Mouse (Mus musculus) hindbrain, embryonic 16.5 days (tissue): ENCODE measurements at regions not wholly inside any gene's neighbourhood (a gene's known extent, or its start where the extent isn't known, plus 50 kb on each side); places are given as distances from the start of the nearest gene placed in this dataset.

Experiments used
- ATAC-seq: fragments of 200-750 bp; cut with Nextera tagmentation; 2 replicates; pipeline ENCODE4 v1.8.0; 2017; ENCODE audit warnings: moderate TSS enrichment, moderate library complexity
- H3K27ac ChIP-seq: fragments of 300-500 bp; sonication (generic); 2 replicates; pipeline ENCODE4 v1.5.1; 2014; ENCODE audit warnings: low read depth, mild to moderate bottlenecking, control low read depth, low read length, moderate library complexity
- H3K27me3 ChIP-seq: fragments of 300-500 bp; sonication (generic); replicated peaks from 2 replicates; pipeline ENCODE4 v1.6.1; 2014; ENCODE audit warnings: low read length; ENCODE audit not compliant: control insufficient read depth, insufficient read depth
- H3K36me3 ChIP-seq: fragments of 300-500 bp; sonication (generic); 2 replicates; pipeline ENCODE4 v1.6.1; 2014; ENCODE audit warnings: mild to moderate bottlenecking, low read length, moderate library complexity, mixed read lengths; ENCODE audit not compliant: control insufficient read depth, insufficient read depth
- H3K4me1 ChIP-seq: fragments of 300-500 bp; sonication (generic); 2 replicates; pipeline ENCODE4 v1.6.1; 2014; ENCODE audit warnings: low read depth, low read length; ENCODE audit not compliant: control insufficient read depth, insufficient read depth
- H3K4me2 ChIP-seq: fragments of 300-500 bp; sonication (generic); 2 replicates; pipeline ENCODE4 v1.6.1; 2014; ENCODE audit warnings: mild to moderate bottlenecking, low read length, control low read depth, moderate library complexity
- H3K4me3 ChIP-seq: fragments of 300-500 bp; sonication (generic); 2 replicates; pipeline ENCODE4 v1.5.1; 2014; ENCODE audit warnings: mild to moderate bottlenecking, low read length, control low read depth, moderate library complexity
- H3K9ac ChIP-seq: fragments of 300-500 bp; sonication (generic); 2 replicates; pipeline ENCODE4 v1.6.1; 2014; ENCODE audit warnings: low read depth, mild to moderate bottlenecking, control low read depth, low read length, moderate library complexity
- H3K9me3 ChIP-seq: fragments of 300-500 bp; sonication (generic); 2 replicates; pipeline ENCODE4 v1.6.1; 2014; ENCODE audit warnings: mild to moderate bottlenecking, low read length, moderate library complexity; ENCODE audit not compliant: control insufficient read depth
- WGBS: fragments of 180-500 bp; shearing (Covaris S2); extraction: QIAGEN DNeasy Blood & Tissue Kit; methylation state at CpG from one replicate; pipeline ENCODE4 v1.1.7; 2014; 5-methylcytosine and 5-hydroxymethylcytosine counted together

- H3K27ac ChIP-seq: no peak overlapping the region
- no peaks in the 10 kb centered on the region for H3K36me3 ChIP-seq
- 90% methylated on average over 5 of the region's 5 CpGs for WGBS
- no peaks in the 10 kb centered on the region for H3K4me1 ChIP-seq
- H3K9ac ChIP-seq: no peak overlapping the region
- no peaks in the 10 kb centered on the region for H3K9me3 ChIP-seq
- H3K4me3 ChIP-seq: no peak overlapping the region
- ATAC-seq: no peak
- no peaks in the 10 kb centered on the region for H3K27me3 ChIP-seq
- no peak overlapping the region for H3K4me2 ChIP-seq
Measured at GRCm38 (mm10) chr6:117650541-117650940, 190.4 kb upstream of the Zfp637 start.

DNA sequence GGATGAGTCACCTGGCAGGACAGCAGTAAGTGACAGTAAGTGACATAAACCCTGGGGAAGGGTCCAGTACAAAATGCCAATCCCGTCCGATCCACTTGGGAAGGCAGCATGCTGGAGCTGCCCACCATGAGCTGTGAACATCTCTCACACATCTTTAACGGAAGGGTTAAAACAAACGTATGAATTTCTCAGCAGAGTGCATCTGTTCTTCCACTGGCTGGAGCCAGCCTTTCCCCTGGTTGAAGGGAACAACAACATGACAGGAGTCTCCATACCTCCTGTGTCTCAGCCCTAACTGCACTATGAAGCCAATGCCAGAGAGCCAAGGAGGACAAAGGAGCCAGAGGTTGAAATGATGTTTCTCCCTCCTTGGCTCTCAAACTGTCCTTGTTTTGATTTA lies 189.4 kb upstream of the Zfp637 start:
- no peak overlapping the region for H3K4me3 ChIP-seq
- no peak overlapping the region for H3K4me2 ChIP-seq
- no peak overlapping the region for H3K9ac ChIP-seq
- H3K27me3 ChIP-seq: no peaks in the 10 kb centered on the region
- no peak for ATAC-seq
- WGBS: 86% methylated on average over 4 of the region's 4 CpGs
- no peak overlapping the region for H3K27ac ChIP-seq
- H3K4me1 ChIP-seq: no peaks in the 10 kb centered on the region
- no peaks in the 10 kb centered on the region for H3K9me3 ChIP-seq
- H3K36me3 ChIP-seq: no peaks in the 10 kb centered on the region

- no peak overlapping the region for H3K9ac ChIP-seq
- ATAC-seq: no peak
- H3K27me3 ChIP-seq: no peaks in the 10 kb centered on the region
- H3K36me3 ChIP-seq: no peaks in the 10 kb centered on the region
- H3K4me1 ChIP-seq: no peaks in the 10 kb centered on the region
- no peaks in the 10 kb centered on the region for H3K9me3 ChIP-seq
- 53% methylated on average over 3 of the region's 3 CpGs for WGBS
- H3K4me2 ChIP-seq: no peak overlapping the region
- no peak overlapping the region for H3K27ac ChIP-seq
- no peak overlapping the region for H3K4me3 ChIP-seq
Measured at GRCm38 (mm10) chr6:117652012-117652411, 189.0 kb upstream of the Zfp637 start.

- Histone ChIP-seq H3K9me3 (no peaks in the 10 kb centered on the region), H3K9ac (no peak overlapping the region), H3K4me3 (no peak overlapping the region), H3K27ac (no peak overlapping the region), H3K4me1 (no peaks in the 10 kb centered on the region), H3K4me2 (no peak overlapping the region), H3K36me3 (no peaks in the 10 kb centered on the region), H3K27me3 (no peaks in the 10 kb centered on the region)
- ATAC-seq: no peak
- WGBS: 70% methylated on average over 9 of the region's 9 CpGs
Measured at GRCm38 (mm10) chr6:117652917-117653316, 188.1 kb upstream of the Zfp637 start.

DNA sequence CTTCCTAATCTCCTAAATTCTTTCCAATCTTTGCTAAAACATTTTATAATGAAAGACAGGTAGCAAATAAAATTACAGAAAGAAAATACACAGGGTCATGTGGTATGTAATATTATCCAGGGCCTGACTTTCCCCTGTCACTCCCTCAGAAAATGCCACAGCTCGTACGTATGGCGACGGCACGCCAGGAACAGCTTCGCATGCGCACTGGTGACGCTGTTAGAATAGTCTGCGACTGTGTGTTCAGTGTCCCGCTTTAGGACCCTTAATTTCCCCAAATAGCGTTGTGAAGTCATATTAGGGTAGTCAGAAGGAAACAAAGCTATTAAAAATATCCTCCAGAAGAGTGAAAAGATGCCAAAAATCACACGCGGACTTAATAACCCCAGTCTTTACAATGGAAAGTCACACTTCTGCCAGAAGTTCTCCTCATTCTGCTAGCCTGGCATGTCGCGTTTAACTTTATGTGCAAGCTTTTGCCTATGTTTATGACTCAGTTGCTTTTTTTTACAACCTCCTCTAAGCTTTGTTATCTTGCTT lies 187.0 kb upstream of the Zfp637 start:
- Histone ChIP-seq H3K36me3 (no peaks in the 10 kb centered on the region), H3K27me3 (no peaks in the 10 kb centered on the region), H3K27ac (no peak overlapping the region), H3K9ac (no peak overlapping the region), H3K4me1 (no peaks in the 10 kb centered on the region), H3K4me3 (no peak overlapping the region), H3K9me3 (no peaks in the 10 kb centered on the region), H3K4me2 (no peak overlapping the region)
- ATAC-seq: no peak
- WGBS: 85% methylated on average over 15 of the region's 15 CpGs

- Histone ChIP-seq H3K4me1 (no peaks in the 10 kb centered on the region), H3K4me2 (no peak overlapping the region), H3K36me3 (no peaks in the 10 kb centered on the region), H3K27me3 (no peaks in the 10 kb centered on the region), H3K4me3 (no peak overlapping the region), H3K27ac (no peak overlapping the region), H3K9ac (no peak overlapping the region), H3K9me3 (no peaks in the 10 kb centered on the region)
- WGBS: 83% methylated on average over 4 of the region's 4 CpGs
- no peak for ATAC-seq
Measured at GRCm38 (mm10) chr6:117655986-117656385, 185.0 kb upstream of the Zfp637 start.

DNA sequence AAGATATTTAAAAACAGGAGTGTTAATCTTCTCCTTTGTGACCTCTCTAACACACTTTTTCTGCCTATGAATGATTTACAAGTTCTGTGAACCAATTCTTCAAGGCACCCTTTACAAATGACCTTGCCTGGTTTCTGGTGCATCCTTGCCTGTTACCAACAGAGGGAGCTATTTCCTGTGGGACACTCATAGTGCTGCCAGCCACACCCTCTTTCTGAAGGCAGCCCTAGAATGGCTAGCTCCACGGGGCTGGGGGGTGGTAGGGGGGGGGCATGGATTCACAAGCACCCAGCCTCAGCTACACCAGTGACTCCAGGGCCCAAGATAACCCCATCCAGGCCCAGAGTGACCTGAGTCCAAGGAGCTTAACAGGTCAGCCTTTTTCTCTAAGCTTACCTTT lies 180.4 kb upstream of the Zfp637 start:
- Histone ChIP-seq H3K4me1 (no peaks in the 10 kb centered on the region), H3K9me3 (no peaks in the 10 kb centered on the region), H3K27me3 (no peaks in the 10 kb centered on the region), H3K27ac (no peak overlapping the region), H3K4me2 (no peak overlapping the region), H3K9ac (no peak overlapping the region), H3K36me3 (no peaks in the 10 kb centered on the region), H3K4me3 (no peak overlapping the region)
- WGBS: 0% methylated on average over 1 of the region's 1 CpGs
- ATAC-seq: no peak

DNA sequence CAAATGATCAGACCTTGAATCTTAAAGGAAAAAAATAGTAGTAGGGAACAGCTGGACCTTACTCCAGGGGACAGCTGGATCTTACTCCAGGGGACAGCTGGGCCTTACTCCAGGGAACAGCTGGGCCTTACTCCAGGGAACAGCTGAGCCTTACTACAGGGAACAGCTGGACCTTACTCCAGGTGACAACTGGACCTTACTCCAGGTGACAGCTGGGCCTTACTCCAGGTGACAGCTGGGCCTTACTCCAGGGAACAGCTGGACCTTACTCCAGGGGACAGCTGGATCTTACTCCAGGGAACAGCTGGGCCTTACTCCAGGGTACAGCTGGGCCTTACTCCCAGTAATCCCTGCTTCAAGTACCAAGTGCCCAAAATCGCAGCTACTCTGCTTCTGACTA lies 178.3 kb upstream of the Zfp637 start:
- Histone ChIP-seq H3K9me3 (no peaks in the 10 kb centered on the region), H3K4me3 (no peak overlapping the region), H3K4me2 (no peak overlapping the region), H3K4me1 (no peaks in the 10 kb centered on the region), H3K27ac (no peak overlapping the region), H3K36me3 (no peaks in the 10 kb centered on the region), H3K9ac (no peak overlapping the region), H3K27me3 (no peaks in the 10 kb centered on the region)
- 65% methylated on average over 1 of the region's 1 CpGs for WGBS
- no peak for ATAC-seq

DNA sequence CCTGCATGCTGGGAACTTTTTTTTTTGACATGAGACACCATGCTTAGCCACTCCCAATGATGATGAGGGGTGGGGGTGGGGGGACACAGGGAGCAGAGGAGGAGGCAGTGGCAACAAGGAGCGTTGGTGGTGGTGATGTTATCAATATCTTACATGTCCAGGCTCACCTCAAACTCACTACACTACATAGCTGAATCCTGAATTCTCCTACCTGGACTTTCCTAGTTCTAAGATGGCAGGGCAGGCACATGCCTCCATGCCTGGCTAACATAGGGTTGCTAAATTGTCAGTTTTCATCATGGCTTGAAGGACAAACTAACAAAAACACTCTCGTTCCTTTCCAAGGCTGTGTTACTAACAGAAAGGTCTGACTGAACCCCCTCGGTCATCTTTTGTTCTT lies 170.6 kb upstream of the Zfp637 start:
- no peak overlapping the region for H3K27ac ChIP-seq
- no peaks in the 10 kb centered on the region for H3K9me3 ChIP-seq
- no peaks in the 10 kb centered on the region for H3K27me3 ChIP-seq
- 57% methylated on average over 3 of the region's 3 CpGs for WGBS
- no peak overlapping the region for H3K4me3 ChIP-seq
- no peak for ATAC-seq
- H3K36me3 ChIP-seq: no peaks in the 10 kb centered on the region
- H3K4me2 ChIP-seq: no peak overlapping the region
- no peaks in the 10 kb centered on the region for H3K4me1 ChIP-seq
- no peak overlapping the region for H3K9ac ChIP-seq
